Mouse (Mus musculus) liver, embryonic 14.5 days (tissue): ENCODE results near the gene Zfp84. TPM values are rescaled to one million over a fixed set of nuclear protein-coding genes. Genes with fewer than 3 reads are reported as not detected.

ENCODE experiments used
- ATAC-seq: fragments of 200-750 bp; cut with Nextera tagmentation; 2 replicates; pipeline ENCODE4 v1.8.0; 2017; ENCODE audit warnings: moderate number of reproducible peaks, mild to moderate bottlenecking, moderate library complexity; ENCODE audit not compliant: insufficient read depth
- DNase-seq, 3 experiments: peaks; one replicate each; pipeline ENCODE4 v3.0.0-alpha.2; 2012 to 2013; ENCODE audit warnings: low read depth in 3 of 3, low spot score in 3 of 3
- H3K27ac ChIP-seq: fragments of 300-500 bp; sonication (generic); 2 replicates; pipeline ENCODE4 v1.5.1; 2014; ENCODE audit warnings: moderate library complexity, mild to moderate bottlenecking, control low read depth, inconsistent platforms
- H3K27me3 ChIP-seq: fragments of 300-500 bp; sonication (generic); 2 replicates; pipeline ENCODE4 v1.6.1; 2014; ENCODE audit warnings: mild to moderate bottlenecking, low read length, moderate library complexity; ENCODE audit not compliant: control insufficient read depth, insufficient read depth
- H3K36me3 ChIP-seq: fragments of 300-500 bp; sonication (generic); replicated peaks from 2 replicates; pipeline ENCODE4 v1.6.1; 2014; ENCODE audit warnings: low read depth; ENCODE audit not compliant: control insufficient read depth, insufficient read depth
- H3K4me1 ChIP-seq, 2 experiments: fragments of 200-500 bp in 1 of 2; fragments of 300-500 bp in 1 of 2; sonication (generic) in 1 of 2; replicated peaks; 2 replicates each; pipeline ENCODE4 v1.6.1; 2012 to 2014; ENCODE audit warnings: antibody characterized with exemption in 1 of 2, inconsistent platforms in 1 of 2, low read length in 1 of 2; ENCODE audit not compliant: control insufficient read depth in 2 of 2, insufficient read depth in 2 of 2
- H3K4me2 ChIP-seq: fragments of 300-500 bp; sonication (generic); 2 replicates; pipeline ENCODE4 v1.6.1; 2014; ENCODE audit warnings: low read depth, mild to moderate bottlenecking, control low read depth, moderate library complexity
- H3K4me3 ChIP-seq, 2 experiments: fragments of 200-500 bp in 1 of 2; fragments of 300-500 bp in 1 of 2; sonication (generic) in 1 of 2; 2 replicates each; pipeline ENCODE4 v1.5.1; 2012 to 2014; ENCODE audit warnings: low read depth in 2 of 2, low read length in 2 of 2, mild to moderate bottlenecking in 2 of 2, control low read depth in 1 of 2, inconsistent platforms in 1 of 2, moderate library complexity in 1 of 2; ENCODE audit not compliant: insufficient read depth in 1 of 2
- H3K9ac ChIP-seq: fragments of 300-500 bp; sonication (generic); replicated peaks from 2 replicates; pipeline ENCODE4 v1.6.1; 2014; ENCODE audit warnings: mild to moderate bottlenecking, control low read depth, moderate library complexity
- H3K9me3 ChIP-seq: fragments of 300-500 bp; sonication (generic); 2 replicates; pipeline ENCODE4 v1.6.1; 2016; ENCODE audit warnings: low read length, mixed read lengths; ENCODE audit not compliant: control insufficient read depth
- CTCF ChIP-seq: IDR thresholded peaks from 2 replicates; pipeline ENCODE4 v1.5.1; 2016; ENCODE audit warnings: antibody characterized with exemption, low read depth, control low read depth
- EP300 ChIP-seq: IDR thresholded peaks from 2 replicates; pipeline ENCODE4 v1.6.1; 2016; ENCODE audit warnings: antibody characterized with exemption, low read depth
- WGBS: fragments of 180-500 bp; shearing (Covaris S2); extraction: QIAGEN DNeasy Blood & Tissue Kit; methylation state at CpG from one replicate; pipeline ENCODE4 v1.1.7; 2014; ENCODE audit not compliant: insufficient replicate concordance; 5-methylcytosine and 5-hydroxymethylcytosine counted together
- microRNA counts: library from miRNA; unstranded; fragments of <30 nt; microRNA quantifications from one replicate; lab custom pipeline; 2016
- microRNA-seq: library from miRNA; unstranded; fragments of <30 nt; microRNA quantifications from one replicate; pipeline ENCODE4, GENCODE M21; 2016
- polyA plus RNA-seq, 2 experiments: library from polyadenylated mRNA; depleted of rRNA in 1 of 2; stranded (reverse) in 1 of 2; unstranded in 1 of 2; fragments of >200 nt; fragmentation: Nextera tagmentation in 1 of 2; extraction: Ambion mirVana in 1 of 2; gene quantifications; 2 replicates each; pipeline versions ENCODE4 v1.2.1 to v1.2.3; 2012 to 2014

Gene Zfp84
- polyA plus RNA-seq, 2 experiments: 2.8 to 3.1 TPM

- Histone ChIP-seq H3K4me2 (peak overlapping the region; percentile 83), H3K4me3 (peak overlapping the region; percentile 72 to 93), H3K36me3 (no peaks in the 10 kb centered on the region), H3K27ac (no peak overlapping the region; the same call in 1 of the 2 replicates), H3K27me3 (no peaks in the 10 kb centered on the region), H3K4me1 (peaks cover 19 to 34% of the 10 kb centered on the region in 2 experiments), H3K9ac (peak overlapping the region; percentile 61), H3K9me3 (no peaks in the 10 kb centered on the region)
- WGBS: 3% methylated on average over 12 of the region's 12 CpGs
- ATAC-seq (peak; percentile 40), DNase-seq (no peak)
- TF ChIP-seq CTCF (no peak), EP300 (no peak)
Measured at GRCm38 (mm10) chr7:29815061-29815784, 46.9 kb downstream of the Zfp84 start.

GRCm38 (mm10) chr7:29815910-29816429 is 47.6 kb downstream of the Zfp84 start, which contains the start of gene Zfp790:
Gene Zfp790 (plus strand): TSS chr7:29816114.
- Histone ChIP-seq H3K27ac (peak within 1 kb of the TSS; percentile 68), H3K4me3 (peak within 1 kb of the TSS; percentile 72 to 93), H3K9me3 (no peaks in the 10 kb centered on the region), H3K36me3 (no peaks in the 10 kb centered on the region), H3K4me2 (peak within 1 kb of the TSS; percentile 83), H3K4me1 (peaks cover 19 to 34% of the 10 kb centered on the region in 2 experiments), H3K27me3 (no peaks in the 10 kb centered on the region), H3K9ac (peak within 1 kb of the TSS; percentile 84)
- TF ChIP-seq EP300 (no peak), CTCF (no peak)
- under 1% methylated on average over 26 of the region's 26 CpGs for WGBS
- peak; percentile 94 for ATAC-seq
- DNase-seq: peak; percentile 88 to 92 (median 89)

- DNase-seq (peak; percentile 66 to 76 (median 67)), ATAC-seq (peak; percentile 57; the same call in 1 of the 2 replicates)
- H3K9ac ChIP-seq: peak overlapping the region; percentile 72
- no peaks in the 10 kb centered on the region for H3K9me3 ChIP-seq
- no peaks in the 10 kb centered on the region for H3K27me3 ChIP-seq
- H3K27ac ChIP-seq: peak overlapping the region; percentile 63
- H3K4me3 ChIP-seq: peak overlapping the region; percentile 59 to 98
- TF ChIP-seq EP300: no peak
- TF ChIP-seq CTCF: no peak
- WGBS: 2% methylated on average over 12 of the region's 12 CpGs
- H3K4me1 ChIP-seq: peaks cover 16 to 30% of the 10 kb centered on the region in 2 experiments
- peak overlapping the region; percentile 80 for H3K4me2 ChIP-seq
- H3K36me3 ChIP-seq: no peaks in the 10 kb centered on the region
Measured at GRCm38 (mm10) chr7:29818619-29819254, 50.4 kb downstream of the Zfp84 start.

GRCm38 (mm10) chr7:29828001-29828400 is 59.6 kb downstream of the Zfp84 start:
- Histone ChIP-seq H3K27ac (no peak overlapping the region), H3K27me3 (no peaks in the 10 kb centered on the region), H3K36me3 (peaks cover 37% of the 10 kb centered on the region), H3K4me1 (no peaks in the 10 kb centered on the region), H3K9me3 (no peaks in the 10 kb centered on the region; the same call in 1 of the 2 replicates), H3K9ac (no peak overlapping the region), H3K4me3 (no peak overlapping the region), H3K4me2 (no peak overlapping the region)
- 85% methylated on average over 12 of the region's 12 CpGs for WGBS
- ATAC-seq: no peak
- no peak for TF ChIP-seq CTCF
- no peak for TF ChIP-seq EP300
- DNase-seq: no peak

MicroRNAs within 50 kb of the gene (microRNA counts, 519-probe panel; counts per million panel counts)
- 69.9 counts per million for microRNA mmu-miR-1964 (lab: Ali Mortazavi, UCI)

Small RNAs within 50 kb of the gene (microRNA-seq; reads per million reads assigned to microRNA genes)
- gene Mir1964: 8.9 reads per million, percentile 18 among the genes with 10 or more reads in this experiment

Other genes starting within 250 kb of the Zfp84 start
- 4.9 and 5.0 TPM in 2 replicates for gene Sipa1l3, start 249.9 kb upstream of the Zfp84 start, polyA plus RNA-seq (2012; rRNA removed)
- gene Sipa1l3, start 249.9 kb upstream of the Zfp84 start, polyA plus RNA-seq (2014; fragmentation: Nextera tagmentation; extraction: Ambion mirVana): 1.8 and 2.2 TPM in 2 replicates
- 0.01 TPM in 1 of 2 replicates, not detected in the other for gene Catsperg2, start 41.5 kb upstream of the Zfp84 start, polyA plus RNA-seq (2012; rRNA removed)
- gene Catsperg2, start 41.5 kb upstream of the Zfp84 start, polyA plus RNA-seq (2014; fragmentation: Nextera tagmentation; extraction: Ambion mirVana): not detected in 2 replicates
- 0.32 and 0.45 TPM in 2 replicates for gene Zfp30, start 15.4 kb downstream of the Zfp84 start, polyA plus RNA-seq (2012; rRNA removed)
- gene Zfp30, start 15.4 kb downstream of the Zfp84 start, polyA plus RNA-seq (2014; fragmentation: Nextera tagmentation; extraction: Ambion mirVana): 0.32 and 0.61 TPM in 2 replicates
- 1.0 and 1.7 TPM in 2 replicates for gene Zfp790, start 47.6 kb downstream of the Zfp84 start, polyA plus RNA-seq (2012; rRNA removed)
- gene Zfp790, start 47.6 kb downstream of the Zfp84 start, polyA plus RNA-seq (2014; fragmentation: Nextera tagmentation; extraction: Ambion mirVana): 3.4 and 4.1 TPM in 2 replicates
- 0.17 and 0.41 TPM in 2 replicates for gene Zfp940, start 85.1 kb downstream of the Zfp84 start, polyA plus RNA-seq (2012; rRNA removed)
- 0.61 and 1.0 TPM in 2 replicates for gene Zfp940, start 85.1 kb downstream of the Zfp84 start, polyA plus RNA-seq (2014; fragmentation: Nextera tagmentation; extraction: Ambion mirVana)
- gene Zfp420, start 91.4 kb downstream of the Zfp84 start, polyA plus RNA-seq (2012; rRNA removed): 0.69 and 0.92 TPM in 2 replicates
- gene Zfp420, start 91.4 kb downstream of the Zfp84 start, polyA plus RNA-seq (2014; fragmentation: Nextera tagmentation; extraction: Ambion mirVana): 0.66 and 1.0 TPM in 2 replicates
- gene Zfp27, start 138.0 kb downstream of the Zfp84 start, polyA plus RNA-seq (2012; rRNA removed): 1.0 and 1.2 TPM in 2 replicates
- gene Zfp27, start 138.0 kb downstream of the Zfp84 start, polyA plus RNA-seq (2014; fragmentation: Nextera tagmentation; extraction: Ambion mirVana): 1.7 TPM in 2 replicates
- 0.51 and 0.69 TPM in 2 replicates for gene Zfp383, start 139.7 kb downstream of the Zfp84 start, polyA plus RNA-seq (2012; rRNA removed)
- gene Zfp383, start 139.7 kb downstream of the Zfp84 start, polyA plus RNA-seq (2014; fragmentation: Nextera tagmentation; extraction: Ambion mirVana): 0.35 and 0.42 TPM in 2 replicates
- 1.5 and 1.7 TPM in 2 replicates for gene Zfp74, start 185.5 kb downstream of the Zfp84 start, polyA plus RNA-seq (2012; rRNA removed)
- gene Zfp74, start 185.5 kb downstream of the Zfp84 start, polyA plus RNA-seq (2014; fragmentation: Nextera tagmentation; extraction: Ambion mirVana): 0.85 and 1.8 TPM in 2 replicates
- gene Zfp568, start 215.4 kb downstream of the Zfp84 start, polyA plus RNA-seq (2012; rRNA removed): 4.5 and 6.1 TPM in 2 replicates
- 7.0 and 8.2 TPM in 2 replicates for gene Zfp568, start 215.4 kb downstream of the Zfp84 start, polyA plus RNA-seq (2014; fragmentation: Nextera tagmentation; extraction: Ambion mirVana)